Mouse (Mus musculus) lung, postnatal 0 days (tissue): Measurements from ENCODE around the gene Casp9. TPM values are rescaled to one million over a fixed set of nuclear protein-coding genes. Genes with fewer than 3 reads are reported as not detected.

ENCODE experiments used
- ATAC-seq: fragments of 200-750 bp; cut with Nextera tagmentation; 2 replicates; pipeline ENCODE4 v1.8.0; 2017; ENCODE audit warnings: moderate library complexity
- DNase-seq: peaks from one replicate; pipeline ENCODE4 v3.0.0-alpha.2; 2016; ENCODE audit warnings: low spot score
- H3K27ac ChIP-seq: fragments of 300-500 bp; sonication (generic); 2 replicates; pipeline ENCODE4 v1.5.1; 2014; ENCODE audit warnings: antibody characterized with exemption, mild to moderate bottlenecking, low read length, mixed read lengths
- H3K27me3 ChIP-seq: fragments of 300-500 bp; sonication (generic); replicated peaks from 2 replicates; pipeline ENCODE4 v1.6.1; 2014; ENCODE audit warnings: low read length, mixed read lengths; ENCODE audit not compliant: insufficient read depth
- H3K36me3 ChIP-seq: fragments of 300-500 bp; sonication (generic); 2 replicates; pipeline ENCODE4 v1.6.1; 2014; ENCODE audit warnings: low read length, mixed read lengths; ENCODE audit not compliant: insufficient read depth
- H3K4me1 ChIP-seq: fragments of 300-500 bp; sonication (generic); 2 replicates; pipeline ENCODE4 v1.6.1; 2014; ENCODE audit warnings: antibody characterized with exemption, low read depth, low read length, mixed read lengths; ENCODE audit not compliant: insufficient read depth
- H3K4me2 ChIP-seq: fragments of 300-500 bp; sonication (generic); replicated peaks from 2 replicates; pipeline ENCODE4 v1.6.1; 2014; ENCODE audit warnings: low read depth, mild to moderate bottlenecking, low read length, moderate library complexity, mixed read lengths
- H3K4me3 ChIP-seq: fragments of 300-500 bp; sonication (generic); 2 replicates; pipeline ENCODE4 v1.5.1; 2014; ENCODE audit warnings: low read depth, low read length
- H3K9ac ChIP-seq: fragments of 300-500 bp; sonication (generic); replicated peaks from 2 replicates; pipeline ENCODE4 v1.6.1; 2014; ENCODE audit warnings: low read depth, mild to moderate bottlenecking
- H3K9me3 ChIP-seq: fragments of 300-500 bp; sonication (generic); 2 replicates; pipeline ENCODE4 v1.6.1; 2016; ENCODE audit warnings: low read length, mixed read lengths
- CTCF ChIP-seq: IDR thresholded peaks from 2 replicates; pipeline ENCODE4 v1.5.1; 2016; ENCODE audit warnings: antibody characterized with exemption, mild to moderate bottlenecking
- EP300 ChIP-seq: IDR thresholded peaks from 2 replicates; pipeline ENCODE4 v1.6.1; 2016; ENCODE audit warnings: antibody characterized with exemption, mild to moderate bottlenecking, control low read depth
- WGBS: fragments of 180-500 bp; shearing (Covaris S2); extraction: QIAGEN DNeasy Blood & Tissue Kit; methylation state at CpG from one replicate; pipeline ENCODE4 v1.1.7; 2014; 5-methylcytosine and 5-hydroxymethylcytosine counted together
- polyA plus RNA-seq: library from polyadenylated mRNA; unstranded; fragments of >200 nt; fragmentation: Nextera tagmentation; extraction: Ambion mirVana; gene quantifications from 2 replicates; pipeline ENCODE4 v1.2.1, GENCODE M21; 2015

Casp9 gene
- polyA plus RNA-seq, 1 experiment from 2014 or later = 20.2 TPM

- TF ChIP-seq EP300 (no peak), CTCF (no peak)
- H3K4me3 ChIP-seq = no peak overlapping the region
- ATAC-seq (no peak), DNase-seq (no peak)
- peaks cover 58% of the 10 kb centered on the region for H3K36me3 ChIP-seq
- no peaks in the 10 kb centered on the region for H3K27me3 ChIP-seq
- H3K4me1 ChIP-seq = no peaks in the 10 kb centered on the region
- H3K9me3 ChIP-seq = no peaks in the 10 kb centered on the region
- H3K9ac ChIP-seq = no peak overlapping the region
- no peak overlapping the region for H3K4me2 ChIP-seq
- 89% methylated on average over 7 of the region's 7 CpGs for WGBS
- no peak overlapping the region for H3K27ac ChIP-seq
These were observed 18.0 kb downstream of the Casp9 start for GRCm38 (mm10) chr4:141811375-141811774.

- Histone ChIP-seq H3K9ac (no peak overlapping the region), H3K9me3 (no peaks in the 10 kb centered on the region), H3K27me3 (no peaks in the 10 kb centered on the region), H3K4me3 (no peak overlapping the region), H3K36me3 (peaks cover 27% of the 10 kb centered on the region), H3K27ac (no peak overlapping the region), H3K4me1 (no peaks in the 10 kb centered on the region), H3K4me2 (no peak overlapping the region)
- ATAC-seq (no peak), DNase-seq (no peak)
- 87% methylated on average over 7 of the region's 7 CpGs for WGBS
- TF ChIP-seq CTCF (no peak), EP300 (no peak)
These were observed 22.9 kb downstream of the Casp9 start for GRCm38 (mm10) chr4:141816267-141816666.

- WGBS = 66% methylated on average over 14 of the region's 14 CpGs
- TF ChIP-seq CTCF = no peak
- TF ChIP-seq EP300 = no peak
These were observed 23.6 kb downstream of the Casp9 start for GRCm38 (mm10) chr4:141816776-141817655.

GRCm38 (mm10) chr4:141817706-141818105, 24.3 kb downstream of the Casp9 start:
- H3K27ac ChIP-seq = no peak overlapping the region
- WGBS = 71% methylated on average over 10 of the region's 10 CpGs
- H3K4me1 ChIP-seq = no peaks in the 10 kb centered on the region
- H3K9me3 ChIP-seq = no peaks in the 10 kb centered on the region
- TF ChIP-seq CTCF (no peak), EP300 (no peak)
- H3K27me3 ChIP-seq = no peaks in the 10 kb centered on the region
- DNase-seq = no peak
- no peak overlapping the region for H3K9ac ChIP-seq
- no peak for ATAC-seq
- no peak overlapping the region for H3K4me2 ChIP-seq
- no peak overlapping the region for H3K4me3 ChIP-seq
- peaks cover 13% of the 10 kb centered on the region for H3K36me3 ChIP-seq

More at GRCm38 (mm10) chr4:141816776-141817655, 23.6 kb downstream of the Casp9 start:
- Histone ChIP-seq H3K9me3 (no peaks in the 10 kb centered on the region), H3K27me3 (no peaks in the 10 kb centered on the region), H3K36me3 (peaks cover 19% of the 10 kb centered on the region), H3K9ac (no peak overlapping the region), H3K4me3 (no peak overlapping the region), H3K27ac (no peak overlapping the region), H3K4me1 (no peaks in the 10 kb centered on the region), H3K4me2 (no peak overlapping the region)
- ATAC-seq = no peak
- no peak for DNase-seq

GRCm38 (mm10) chr4:141818861-141819260, 25.4 kb downstream of the Casp9 start:
- ATAC-seq (no peak), DNase-seq (no peak)
- Histone ChIP-seq H3K9me3 (no peaks in the 10 kb centered on the region), H3K4me2 (no peak overlapping the region), H3K36me3 (peaks cover 2% of the 10 kb centered on the region), H3K27ac (no peak overlapping the region), H3K4me3 (no peak overlapping the region), H3K4me1 (no peaks in the 10 kb centered on the region), H3K27me3 (no peaks in the 10 kb centered on the region), H3K9ac (no peak overlapping the region)
- WGBS = 88% methylated on average over 13 of the region's 13 CpGs
- TF ChIP-seq EP300 (no peak), CTCF (no peak)

GRCm38 (mm10) chr4:141819316-141819715, 25.9 kb downstream of the Casp9 start:
- TF ChIP-seq EP300 = no peak
- no peak for TF ChIP-seq CTCF
- ATAC-seq = no peak
- 89% methylated on average over 7 of the region's 7 CpGs for WGBS

More at GRCm38 (mm10) chr4:141819316-141819715, 25.9 kb downstream of the Casp9 start:
- H3K4me2 ChIP-seq = no peak overlapping the region
- no peak overlapping the region for H3K4me3 ChIP-seq
- H3K27me3 ChIP-seq = no peaks in the 10 kb centered on the region
- no peaks in the 10 kb centered on the region for H3K4me1 ChIP-seq
- H3K36me3 ChIP-seq = no peaks in the 10 kb centered on the region
- no peak overlapping the region for H3K9ac ChIP-seq
- H3K9me3 ChIP-seq = no peaks in the 10 kb centered on the region
- no peak for DNase-seq
- no peak overlapping the region for H3K27ac ChIP-seq
